Mouse (Mus musculus) midbrain, embryonic 14.5 days (tissue): ENCODE results near the gene Man1c1. TPM values are rescaled to one million over a fixed set of nuclear protein-coding genes. Genes with fewer than 3 reads are reported as not detected.

ENCODE experiments used
- ATAC-seq: fragments of 200-750 bp; cut with Nextera tagmentation; 2 replicates; pipeline ENCODE4 v1.8.0; 2017; ENCODE audit warnings: moderate number of reproducible peaks, moderate library complexity; ENCODE audit not compliant: low FRiP score, low TSS enrichment
- DNase-seq: peaks from one replicate; pipeline ENCODE4 v3.0.0-alpha.2; 2015
- H3K27ac ChIP-seq: fragments of 300-500 bp; sonication (generic); replicated peaks from 2 replicates; pipeline ENCODE4 v1.5.1; 2014; ENCODE audit warnings: mild to moderate bottlenecking, low read depth, low read length, moderate library complexity
- H3K27me3 ChIP-seq: fragments of 300-500 bp; sonication (generic); 2 replicates; pipeline ENCODE4 v1.6.1; 2014; ENCODE audit warnings: low read length, control low read depth, mixed read lengths; ENCODE audit not compliant: control insufficient read depth, insufficient read depth
- H3K36me3 ChIP-seq: fragments of 300-500 bp; sonication (generic); 2 replicates; pipeline ENCODE4 v1.6.1; 2014; ENCODE audit warnings: low read length, control low read depth; ENCODE audit not compliant: control insufficient read depth, insufficient read depth
- H3K4me1 ChIP-seq: fragments of 300-500 bp; sonication (generic); 2 replicates; pipeline ENCODE4 v1.6.1; 2014; ENCODE audit warnings: mild to moderate bottlenecking, antibody characterized with exemption, low read length, control low read depth; ENCODE audit not compliant: control insufficient read depth, insufficient read depth
- H3K4me2 ChIP-seq: fragments of 300-500 bp; sonication (generic); 2 replicates; pipeline ENCODE4 v1.6.1; 2014; ENCODE audit warnings: mild to moderate bottlenecking, low read length, moderate library complexity
- H3K4me3 ChIP-seq: fragments of 300-500 bp; sonication (generic); replicated peaks from 2 replicates; pipeline ENCODE4 v1.5.1; 2014; ENCODE audit warnings: low read depth, low read length
- H3K9ac ChIP-seq: fragments of 300-500 bp; sonication (generic); replicated peaks from 2 replicates; pipeline ENCODE4 v1.6.1; 2014; ENCODE audit warnings: mild to moderate bottlenecking, low read length, moderate library complexity
- H3K9me3 ChIP-seq: fragments of 300-500 bp; sonication (generic); 2 replicates; pipeline ENCODE4 v1.6.1; 2016; ENCODE audit warnings: low read length, control low read depth, mixed read lengths; ENCODE audit not compliant: control insufficient read depth
- WGBS: fragments of 180-500 bp; shearing (Covaris S2); extraction: QIAGEN DNeasy Blood & Tissue Kit; methylation state at CpG from one replicate; pipeline ENCODE4 v1.1.7; 2014; 5-methylcytosine and 5-hydroxymethylcytosine counted together
- polyA plus RNA-seq: library from polyadenylated mRNA; unstranded; fragments of >200 nt; fragmentation: Nextera tagmentation; extraction: Ambion mirVana; gene quantifications from 2 replicates; pipeline ENCODE4 v1.2.1, GENCODE M21; 2014

Man1c1 gene
- polyA plus RNA-seq, 1 experiment from 2014 or later = 4.9 TPM

- 81% methylated on average over 4 of the region's 4 CpGs for WGBS
- no peak overlapping the region for H3K4me2 ChIP-seq
- H3K36me3 ChIP-seq = no peaks in the 10 kb centered on the region
- no peak overlapping the region for H3K9ac ChIP-seq
- no peak for DNase-seq
- H3K4me1 ChIP-seq = peaks cover 17% of the 10 kb centered on the region
- H3K27me3 ChIP-seq = no peaks in the 10 kb centered on the region
- no peak overlapping the region for H3K4me3 ChIP-seq
- no peak overlapping the region for H3K27ac ChIP-seq
- ATAC-seq = no peak
- H3K9me3 ChIP-seq = no peaks in the 10 kb centered on the region
Observed at GRCm38 (mm10) chr4:134592442-134592841, 111.6 kb downstream of the Man1c1 start.

DNA sequence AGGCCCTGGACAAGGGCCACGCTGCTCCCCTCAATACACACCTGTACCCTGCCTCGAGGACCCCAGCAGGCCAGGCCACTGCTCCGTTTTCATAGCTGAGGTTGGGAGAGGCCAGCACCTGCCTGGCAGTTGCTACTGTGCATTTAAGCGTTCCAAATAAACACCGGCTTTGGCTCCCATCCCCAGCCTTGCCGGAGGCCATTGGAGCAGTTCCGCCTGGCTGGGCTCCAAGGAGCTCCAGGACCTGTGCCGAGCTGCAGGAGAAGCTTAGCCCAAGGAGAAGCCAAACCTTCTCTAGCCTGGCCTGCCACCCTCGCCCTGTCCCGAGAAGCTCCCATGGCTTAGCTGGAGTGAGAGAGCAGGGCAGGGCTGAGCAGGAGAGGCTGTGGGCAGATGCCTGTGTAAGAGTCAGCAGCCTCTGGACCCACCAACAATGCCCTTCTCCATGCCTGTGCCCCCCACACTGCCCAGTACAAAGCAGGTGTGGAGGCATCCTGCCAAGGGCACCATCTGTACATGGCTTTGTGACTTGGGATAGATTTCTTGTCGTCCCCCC, 112.5 kb downstream of the Man1c1 start:
- peak; percentile 43; the same call in 1 of the 2 replicates for ATAC-seq

GRCm38 (mm10) chr4:134590227-134590926, 113.7 kb downstream of the Man1c1 start:
- Histone ChIP-seq H3K27me3 (no peaks in the 10 kb centered on the region), H3K36me3 (no peaks in the 10 kb centered on the region), H3K4me3 (no peak overlapping the region), H3K4me1 (peaks cover 17% of the 10 kb centered on the region), H3K9me3 (no peaks in the 10 kb centered on the region), H3K9ac (no peak overlapping the region), H3K27ac (no peak overlapping the region), H3K4me2 (no peak overlapping the region)
- 77% methylated on average over 10 of the region's 10 CpGs for WGBS
- ATAC-seq = no peak
- no peak for DNase-seq

More for the DNA sequence above, 112.5 kb downstream of the Man1c1 start:
- 37% methylated on average over 11 of the region's 11 CpGs for WGBS
- Histone ChIP-seq H3K36me3 (no peaks in the 10 kb centered on the region), H3K9me3 (no peaks in the 10 kb centered on the region), H3K4me2 (no peak overlapping the region), H3K4me1 (peaks cover 17% of the 10 kb centered on the region), H3K27ac (peak overlapping the region; percentile 55), H3K4me3 (no peak overlapping the region), H3K9ac (no peak overlapping the region), H3K27me3 (no peaks in the 10 kb centered on the region)
- peak; percentile 77 for DNase-seq

GRCm38 (mm10) chr4:134589786-134590185, 114.3 kb downstream of the Man1c1 start:
- no peak for ATAC-seq
- 53% methylated on average over 9 of the region's 9 CpGs for WGBS
- no peak overlapping the region for H3K9ac ChIP-seq
- no peaks in the 10 kb centered on the region for H3K9me3 ChIP-seq
- no peaks in the 10 kb centered on the region for H3K36me3 ChIP-seq
- no peak overlapping the region for H3K27ac ChIP-seq
- no peak overlapping the region for H3K4me2 ChIP-seq
- DNase-seq = no peak
- peaks cover 17% of the 10 kb centered on the region for H3K4me1 ChIP-seq
- no peak overlapping the region for H3K4me3 ChIP-seq
- H3K27me3 ChIP-seq = no peaks in the 10 kb centered on the region

- Histone ChIP-seq H3K9ac (no peak overlapping the region), H3K9me3 (no peaks in the 10 kb centered on the region), H3K4me2 (no peak overlapping the region), H3K27me3 (no peaks in the 10 kb centered on the region), H3K4me1 (peaks cover 17% of the 10 kb centered on the region), H3K36me3 (no peaks in the 10 kb centered on the region), H3K27ac (no peak overlapping the region), H3K4me3 (no peak overlapping the region)
- WGBS = 85% methylated on average over 5 of the region's 5 CpGs
- ATAC-seq = no peak
- DNase-seq = no peak
Observed at GRCm38 (mm10) chr4:134588951-134589350, 115.1 kb downstream of the Man1c1 start.

GRCm38 (mm10) chr4:134588287-134588686, 115.8 kb downstream of the Man1c1 start:
- DNase-seq (no peak), ATAC-seq (no peak)
- H3K9ac ChIP-seq = no peak overlapping the region
- 89% methylated on average over 9 of the region's 9 CpGs for WGBS
- peaks cover 17% of the 10 kb centered on the region for H3K4me1 ChIP-seq
- H3K36me3 ChIP-seq = no peaks in the 10 kb centered on the region
- H3K9me3 ChIP-seq = no peaks in the 10 kb centered on the region
- H3K27ac ChIP-seq = no peak overlapping the region
- no peak overlapping the region for H3K4me3 ChIP-seq
- H3K4me2 ChIP-seq = no peak overlapping the region
- H3K27me3 ChIP-seq = no peaks in the 10 kb centered on the region

GRCm38 (mm10) chr4:134587636-134588197, 116.4 kb downstream of the Man1c1 start:
- Histone ChIP-seq H3K9ac (no peak overlapping the region), H3K27me3 (no peaks in the 10 kb centered on the region), H3K36me3 (no peaks in the 10 kb centered on the region), H3K4me1 (peaks cover 16% of the 10 kb centered on the region), H3K27ac (no peak overlapping the region), H3K4me3 (no peak overlapping the region), H3K4me2 (no peak overlapping the region), H3K9me3 (no peaks in the 10 kb centered on the region)
- WGBS = 69% methylated on average over 11 of the region's 11 CpGs
- DNase-seq (no peak), ATAC-seq (no peak)

- H3K27me3 ChIP-seq = no peaks in the 10 kb centered on the region
- DNase-seq = no peak
- H3K4me1 ChIP-seq = peaks cover 9% of the 10 kb centered on the region
- no peak overlapping the region for H3K4me2 ChIP-seq
- 88% methylated on average over 1 of the region's 1 CpGs for WGBS
- no peak for ATAC-seq
- H3K9ac ChIP-seq = no peak overlapping the region
- H3K4me3 ChIP-seq = no peak overlapping the region
- H3K36me3 ChIP-seq = no peaks in the 10 kb centered on the region
- no peak overlapping the region for H3K27ac ChIP-seq
- H3K9me3 ChIP-seq = no peaks in the 10 kb centered on the region
Observed at GRCm38 (mm10) chr4:134586631-134587030, 117.5 kb downstream of the Man1c1 start.

DNA sequence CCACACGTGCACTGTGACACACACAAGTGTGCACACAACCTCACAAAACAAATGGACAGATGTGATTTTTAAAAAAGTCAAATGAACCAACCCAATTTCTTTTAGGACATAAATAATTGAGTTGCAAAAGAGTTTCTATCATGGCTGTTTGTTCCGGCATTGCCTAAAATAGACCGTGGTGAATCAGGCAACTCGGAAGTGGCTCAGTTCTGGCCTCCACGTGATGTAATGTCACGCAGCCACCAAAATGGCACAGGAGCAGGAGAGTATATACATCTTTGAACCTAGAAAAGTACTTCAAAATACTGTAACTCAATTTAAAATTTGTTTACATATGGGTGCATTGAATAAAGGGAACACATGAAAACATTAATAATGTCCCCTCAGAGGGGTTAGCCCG, 118.0 kb downstream of the Man1c1 start:
- Histone ChIP-seq H3K9me3 (no peaks in the 10 kb centered on the region), H3K9ac (no peak overlapping the region), H3K4me3 (no peak overlapping the region), H3K4me1 (peaks cover 4% of the 10 kb centered on the region), H3K4me2 (no peak overlapping the region), H3K36me3 (no peaks in the 10 kb centered on the region), H3K27ac (no peak overlapping the region), H3K27me3 (no peaks in the 10 kb centered on the region)
- WGBS = 84% methylated on average over 7 of the region's 7 CpGs
- ATAC-seq (no peak), DNase-seq (no peak)
